Mouse (Mus musculus) T-cell, adult 2 months (primary cell): ENCODE results near the gene Olfr539.
"Not testable (repeated sequence)": the region's sequence is repeated elsewhere in the genome, so short reads cannot be mapped to it uniquely, and the experiment has no call there.

Experiments used
- DNase-seq: peaks from one replicate; pipeline ENCODE4 v3.0.0; 2022; ENCODE audit warnings: low spot score

The Olfr539 gene

DNA sequence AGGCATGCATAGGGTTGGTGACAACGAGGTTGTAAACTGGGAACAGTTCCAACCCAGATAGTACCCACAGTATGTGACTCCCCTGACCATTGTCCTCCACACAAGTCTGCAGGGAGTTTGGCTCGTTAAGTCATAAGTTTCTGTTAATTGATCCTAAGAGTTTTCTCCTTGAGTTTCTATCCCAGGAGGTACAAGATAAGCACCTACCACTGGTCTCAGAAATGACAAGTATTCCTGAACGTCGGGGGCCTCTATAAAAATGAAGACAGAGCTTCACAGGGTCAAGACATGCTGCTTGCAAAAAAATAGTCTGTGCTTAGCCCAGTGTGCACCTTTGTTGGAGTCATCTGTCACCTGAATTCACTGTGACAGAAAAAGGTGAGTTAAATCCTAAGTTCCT, at the start of gene Olfr539:
TSS of gene Olfr539 (plus strand) at position 301 of the 400 bp plus-strand sequence.
- no peak for DNase-seq

GRCm38 (mm10) chr7:140628670-140629069, 31.1 kb upstream of the Olfr539 start, which contains the start of gene Olfr61:
Gene Olfr61 (plus strand): TSS chr7:140628970.
- not testable (repeated sequence) for DNase-seq

GRCm38 (mm10) chr7:140630559-140630958, 29.2 kb upstream of the Olfr539 start:
- no peak for DNase-seq

DNA sequence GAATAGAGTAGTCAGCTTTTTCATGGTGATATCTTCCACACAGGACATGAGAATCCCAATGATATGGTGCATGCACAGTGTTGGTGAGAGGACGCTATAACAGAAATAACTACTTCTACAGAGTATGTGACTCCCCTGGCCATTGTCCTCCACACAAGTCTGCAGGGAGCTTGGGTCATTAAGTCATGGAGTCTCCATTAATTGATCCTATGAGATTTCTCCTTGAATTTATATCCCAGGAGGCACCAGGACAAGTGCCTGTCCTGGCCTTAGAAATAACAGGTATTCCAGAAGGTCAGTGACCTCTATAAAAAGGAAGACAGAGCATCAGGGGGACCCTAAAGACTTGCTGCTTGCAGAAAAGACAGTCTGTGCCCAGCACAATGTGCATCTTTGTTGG, 13.6 kb upstream of the Olfr539 start, which contains the start of gene Olfr53:
TSS of gene Olfr53 (plus strand) at position 301 of the 400 bp plus-strand sequence.
- no peak for DNase-seq

DNA sequence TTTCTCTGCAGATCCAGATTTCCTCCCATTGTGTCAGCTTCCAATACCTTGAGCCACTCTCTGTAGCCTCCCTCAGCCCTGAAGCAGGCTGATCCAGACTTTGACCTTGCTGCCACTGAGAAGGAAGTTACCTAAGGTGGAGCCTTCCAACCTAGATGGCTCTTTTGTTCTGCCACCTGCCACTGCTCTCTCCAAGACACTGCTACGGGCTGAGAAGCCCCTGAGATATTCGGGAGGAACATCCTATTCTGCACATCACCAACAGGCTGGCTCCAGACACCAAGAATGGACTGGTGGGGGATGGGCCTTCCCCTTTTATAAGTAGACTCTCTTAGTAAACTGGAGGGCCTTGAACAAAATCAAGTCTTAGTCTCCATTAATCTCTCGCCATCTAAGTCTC, 11.0 kb downstream of the Olfr539 start:
- DNase-seq, result not testable (repeated sequence)

GRCm38 (mm10) chr7:140675863-140676262, 16.1 kb downstream of the Olfr539 start:
- DNase-seq, result no peak

DNA sequence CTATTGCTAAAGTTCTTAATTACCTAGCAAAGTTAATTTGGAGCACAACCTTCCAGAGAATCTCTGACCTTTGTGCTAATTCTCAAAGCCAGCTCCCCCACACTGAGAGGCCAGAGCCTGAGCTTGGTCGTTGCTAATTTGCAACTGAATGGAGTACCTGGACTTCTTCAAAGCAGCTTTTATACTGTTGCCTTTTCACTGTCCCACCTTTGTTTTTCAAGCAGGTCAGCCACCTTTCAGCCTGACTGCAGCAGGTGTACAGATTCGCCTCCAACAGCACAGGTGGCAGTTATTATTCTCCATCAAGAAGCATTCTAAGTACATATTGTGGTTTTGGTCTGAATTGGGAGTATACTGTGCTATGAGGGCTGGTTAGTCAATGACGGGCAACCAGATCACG, 19.9 kb downstream of the Olfr539 start:
- not testable (repeated sequence) for DNase-seq

- DNase-seq, result no peak
These were observed 21.9 kb downstream of the Olfr539 start, which contains the start of gene Olfr45 for GRCm38 (mm10) chr7:140681651-140682050. Gene Olfr45 (plus strand): TSS chr7:140681951.

DNA sequence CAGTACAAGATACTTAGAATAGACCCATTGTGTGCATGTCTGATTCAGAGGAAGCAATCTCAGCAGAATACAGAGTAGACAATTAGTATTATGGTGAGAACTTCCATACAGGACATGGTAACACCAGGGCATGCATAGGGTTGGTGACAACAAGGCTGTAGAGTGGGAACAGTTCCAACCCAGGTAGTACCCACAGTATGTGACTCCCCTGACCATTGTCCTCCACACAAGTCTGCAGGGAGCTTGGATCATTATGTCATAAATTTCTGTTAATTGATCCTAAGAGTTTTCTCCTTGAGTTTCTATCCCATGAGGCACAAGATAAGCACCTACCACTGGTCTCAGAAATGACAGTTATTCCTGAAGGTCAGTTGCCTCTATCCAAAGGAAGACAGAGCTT, 37.2 kb downstream of the Olfr539 start, which contains the start of gene Olfr541:
TSS of gene Olfr541 (plus strand) at position 301 of the 400 bp plus-strand sequence.
- DNase-seq, result no peak

GRCm38 (mm10) chr7:140706348-140706747, 46.6 kb downstream of the Olfr539 start:
- no peak for DNase-seq

DNA sequence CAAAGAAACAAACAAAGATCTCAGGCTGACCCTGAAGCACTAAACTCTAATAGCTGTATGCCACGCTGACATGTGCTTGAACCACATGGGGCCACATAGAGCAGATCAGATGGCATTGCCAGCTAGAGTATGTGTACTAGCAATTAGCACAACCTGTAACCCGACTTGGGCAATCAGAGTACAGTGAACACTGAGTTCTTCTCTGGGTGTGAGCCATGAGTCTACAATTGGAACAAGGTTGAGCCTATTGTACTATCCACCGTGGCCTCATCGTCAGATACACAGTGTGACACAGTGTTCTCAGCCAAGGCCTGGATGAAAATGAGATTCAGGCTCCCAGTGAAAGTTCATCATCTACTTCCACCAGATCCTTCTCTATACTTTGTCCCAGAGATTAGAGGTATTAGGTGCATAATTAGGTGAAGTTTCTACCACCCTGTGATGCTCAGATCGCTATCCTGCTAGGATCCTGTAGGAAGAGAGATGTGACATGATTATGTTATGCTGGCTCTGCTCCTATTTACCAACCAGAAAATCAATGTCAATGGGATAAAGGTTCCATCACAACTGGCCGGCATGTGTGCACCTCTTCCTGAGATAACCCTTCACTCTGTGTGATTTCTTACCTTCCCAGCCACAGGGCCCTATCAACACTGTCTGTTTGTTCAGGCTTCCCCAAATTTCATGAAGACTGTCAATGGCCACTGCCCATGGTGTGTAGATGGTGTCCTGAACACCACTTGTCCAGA, 48.0 kb downstream of the Olfr539 start:
- no peak for DNase-seq

- no peak for DNase-seq
These were observed 57.7 kb downstream of the Olfr539 start for GRCm38 (mm10) chr7:140717155-140718055.

DNA sequence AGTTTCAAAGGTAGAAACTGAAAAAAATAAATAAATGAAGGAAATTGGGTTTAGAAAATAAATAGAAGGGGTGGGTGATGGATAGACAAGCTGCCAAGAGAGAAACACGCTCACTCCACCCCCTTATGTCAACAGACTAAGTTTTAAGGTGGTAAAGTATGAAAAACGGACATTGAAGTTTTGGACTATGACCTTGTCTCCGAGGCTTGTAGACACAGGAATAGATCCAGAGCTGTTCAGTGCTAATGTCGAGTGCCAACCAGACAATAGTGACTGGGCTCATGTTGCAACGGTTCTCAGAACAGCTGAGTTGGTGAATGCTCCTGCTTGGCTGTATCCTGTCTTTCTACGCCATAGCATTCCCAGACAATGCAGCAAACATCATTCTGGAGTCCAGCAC, 61.4 kb downstream of the Olfr539 start:
- no peak for DNase-seq

- no peak for DNase-seq
These were observed 65.8 kb downstream of the Olfr539 start for GRCm38 (mm10) chr7:140725558-140725957.
